Mouse (Mus musculus): Measurements from ENCODE around the gene Acad10.
"Not testable (repeated sequence)": the region's sequence is repeated elsewhere in the genome, so short reads cannot be mapped to it uniquely, and the experiment has no call there.

- not testable (repeated sequence) for TF ChIP-seq POLR2A (IDR thresholded peaks at IDR 0.05; ENCODE audit: insufficient read length, low read depth); MYOG (IDR thresholded peaks at IDR 0.05; ENCODE audit: control insufficient read depth in 1 of 3, insufficient read depth in 1 of 3, insufficient read length in 2 of 3, low read depth in 2 of 3); MAX (IDR thresholded peaks at IDR 0.05; ENCODE audit: low read depth); POLR2AphosphoS2 (IDR thresholded peaks at IDR 0.05; ENCODE audit: insufficient read length, low read depth); CEBPB (IDR thresholded peaks at IDR 0.05; ENCODE audit: insufficient read depth, poor library complexity, severe bottlenecking); TCF3 (IDR thresholded peaks at IDR 0.05; ENCODE audit: insufficient read length, low read depth); USF1 (IDR thresholded peaks at IDR 0.05; ENCODE audit: low read depth); MYOD1 (IDR thresholded peaks at IDR 0.05; ENCODE audit: control insufficient read depth in 1 of 3, insufficient read length in 2 of 3, low read depth in 2 of 3); E2F4 (IDR thresholded peaks at IDR 0.05; ENCODE audit: insufficient read depth); TCF12 (IDR thresholded peaks at IDR 0.05; ENCODE audit: insufficient read depth, poor library complexity, severe bottlenecking); SRF (IDR thresholded peaks at IDR 0.05; ENCODE audit: control insufficient read depth, insufficient read length, low read depth); REST (IDR thresholded peaks at IDR 0.05; ENCODE audit: insufficient read depth, insufficient read length)
Measured at GRCm38 (mm10) chr5:121691436-121691835, 31.1 kb upstream of the Acad10 start.

Measured in myocyte (in vitro differentiated cells).